Mouse (Mus musculus): Measurements from ENCODE around the gene Rnf19b. TPM values are rescaled to one million over a fixed set of nuclear protein-coding genes. Genes with fewer than 3 reads are reported as not detected.

Gene Rnf19b
- total and polyA plus RNA-seq, 2 experiments, result 35.0 to 49.1 TPM

DNA sequence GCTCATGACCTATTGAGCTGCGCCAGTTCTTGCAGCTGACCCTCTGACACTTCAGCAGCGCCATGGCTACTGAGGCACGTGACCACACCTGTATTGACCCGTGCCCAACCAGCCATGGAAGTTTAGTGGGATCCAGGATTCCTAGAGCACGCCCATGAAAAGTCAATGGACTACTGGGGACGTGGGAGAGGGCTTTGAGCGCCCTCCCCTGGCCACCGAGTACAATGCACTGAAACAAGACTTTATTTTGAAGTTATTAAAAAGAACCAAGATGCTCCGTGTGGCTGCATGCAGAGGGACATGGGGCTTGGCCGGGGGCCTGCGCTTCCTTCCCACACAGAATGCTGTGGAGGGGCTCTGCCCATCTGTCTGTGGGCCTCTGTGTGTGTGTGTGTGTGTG is 53.3 kb downstream of the Rnf19b start:
- peak; percentile 31 for DNase-seq (ENCODE audit: extremely low read depth, low read depth, low spot score)
- TF ChIP-seq POLR2A (IDR thresholded peaks at IDR 0.05; ENCODE audit: extremely low read depth, insufficient read depth, low read length) (no peak), CTCF (IDR thresholded peaks at IDR 0.05; ENCODE audit: low read depth, low read length) (peak; percentile 64)
- no peaks in the 10 kb centered on the region for H3K79me2 ChIP-seq (ENCODE audit: control insufficient read depth, insufficient read depth, low read length)
- H3K4me3 ChIP-seq (ENCODE audit: insufficient read depth, low read depth, low read length), result no peak overlapping the region
- no peak overlapping the region for H3K9ac ChIP-seq (ENCODE audit: low read depth, low read length)
- H3K36me3 ChIP-seq (ENCODE audit: control insufficient read depth, insufficient read depth, low read length), result no peaks in the 10 kb centered on the region
- no peaks in the 10 kb centered on the region; the same call in 1 of the 2 replicates for H3K4me1 ChIP-seq (ENCODE audit: control insufficient read depth, insufficient read depth, low read length)
- no peak overlapping the region for H3K27ac ChIP-seq (replicated peaks; ENCODE audit: insufficient read depth, low read depth, low read length)
- WGBS, result 58% methylated on average over 11 of the region's 11 CpGs
- no peaks in the 10 kb centered on the region for H3K27me3 ChIP-seq (ENCODE audit: control insufficient read depth, insufficient read depth, low read length)

- H3K4me3 ChIP-seq (ENCODE audit: insufficient read depth, low read depth, low read length), result no peak overlapping the region
- no peak for DNase-seq (ENCODE audit: extremely low read depth, low read depth, low spot score)
- H3K36me3 ChIP-seq (ENCODE audit: control insufficient read depth, insufficient read depth, low read length), result no peaks in the 10 kb centered on the region
- TF ChIP-seq POLR2A (IDR thresholded peaks at IDR 0.05; ENCODE audit: extremely low read depth, insufficient read depth, low read length), result no peak
- TF ChIP-seq CTCF (IDR thresholded peaks at IDR 0.05; ENCODE audit: low read depth, low read length), result no peak
- H3K27me3 ChIP-seq (ENCODE audit: control insufficient read depth, insufficient read depth, low read length), result no peaks in the 10 kb centered on the region
- H3K4me1 ChIP-seq (ENCODE audit: control insufficient read depth, insufficient read depth, low read length), result no peaks in the 10 kb centered on the region; the same call in 1 of the 2 replicates
- no peak overlapping the region for H3K27ac ChIP-seq (replicated peaks; ENCODE audit: insufficient read depth, low read depth, low read length)
- H3K79me2 ChIP-seq (ENCODE audit: control insufficient read depth, insufficient read depth, low read length), result no peaks in the 10 kb centered on the region
- 78% methylated on average over 13 of the region's 13 CpGs for WGBS
- no peak overlapping the region for H3K9ac ChIP-seq (ENCODE audit: low read depth, low read length)
Measured at GRCm38 (mm10) chr4:129112231-129112630, 54.2 kb downstream of the Rnf19b start.

GRCm38 (mm10) chr4:129113083-129113988 is 55.3 kb downstream of the Rnf19b start:
- no peaks in the 10 kb centered on the region for H3K36me3 ChIP-seq (ENCODE audit: control insufficient read depth, insufficient read depth, low read length)
- no peaks in the 10 kb centered on the region for H3K79me2 ChIP-seq (ENCODE audit: control insufficient read depth, insufficient read depth, low read length)
- no peak for TF ChIP-seq POLR2A (IDR thresholded peaks at IDR 0.05; ENCODE audit: extremely low read depth, insufficient read depth, low read length)
- TF ChIP-seq CTCF (IDR thresholded peaks at IDR 0.05; ENCODE audit: low read depth, low read length), result peak; percentile 82
- no peak overlapping the region for H3K9ac ChIP-seq (ENCODE audit: low read depth, low read length)
- no peaks in the 10 kb centered on the region for H3K27me3 ChIP-seq (ENCODE audit: control insufficient read depth, insufficient read depth, low read length)
- 43% methylated on average over 28 of the region's 28 CpGs for WGBS
- DNase-seq (ENCODE audit: extremely low read depth, low read depth, low spot score), result peak; percentile 29
- H3K27ac ChIP-seq (replicated peaks; ENCODE audit: insufficient read depth, low read depth, low read length), result no peak overlapping the region
- no peak overlapping the region for H3K4me3 ChIP-seq (ENCODE audit: insufficient read depth, low read depth, low read length)
- no peaks in the 10 kb centered on the region; the same call in 1 of the 2 replicates for H3K4me1 ChIP-seq (ENCODE audit: control insufficient read depth, insufficient read depth, low read length)

GRCm38 (mm10) chr4:129116703-129117102 is 58.6 kb downstream of the Rnf19b start:
- Histone ChIP-seq H3K27me3 (ENCODE audit: control insufficient read depth, insufficient read depth, low read length) (peaks cover 13% of the 10 kb centered on the region), H3K36me3 (ENCODE audit: control insufficient read depth, insufficient read depth, low read length) (no peaks in the 10 kb centered on the region), H3K79me2 (ENCODE audit: control insufficient read depth, insufficient read depth, low read length) (no peaks in the 10 kb centered on the region), H3K4me1 (ENCODE audit: control insufficient read depth, insufficient read depth, low read length) (no peaks in the 10 kb centered on the region), H3K4me3 (ENCODE audit: insufficient read depth, low read depth, low read length) (no peak overlapping the region), H3K9ac (ENCODE audit: low read depth, low read length) (no peak overlapping the region), H3K27ac (replicated peaks; ENCODE audit: insufficient read depth, low read depth, low read length) (no peak overlapping the region)
- WGBS, result 94% methylated on average over 8 of the region's 8 CpGs
- TF ChIP-seq CTCF (IDR thresholded peaks at IDR 0.05; ENCODE audit: low read depth, low read length) (no peak), POLR2A (IDR thresholded peaks at IDR 0.05; ENCODE audit: extremely low read depth, insufficient read depth, low read length) (no peak)
- no peak for DNase-seq (ENCODE audit: extremely low read depth, low read depth, low spot score)

DNA sequence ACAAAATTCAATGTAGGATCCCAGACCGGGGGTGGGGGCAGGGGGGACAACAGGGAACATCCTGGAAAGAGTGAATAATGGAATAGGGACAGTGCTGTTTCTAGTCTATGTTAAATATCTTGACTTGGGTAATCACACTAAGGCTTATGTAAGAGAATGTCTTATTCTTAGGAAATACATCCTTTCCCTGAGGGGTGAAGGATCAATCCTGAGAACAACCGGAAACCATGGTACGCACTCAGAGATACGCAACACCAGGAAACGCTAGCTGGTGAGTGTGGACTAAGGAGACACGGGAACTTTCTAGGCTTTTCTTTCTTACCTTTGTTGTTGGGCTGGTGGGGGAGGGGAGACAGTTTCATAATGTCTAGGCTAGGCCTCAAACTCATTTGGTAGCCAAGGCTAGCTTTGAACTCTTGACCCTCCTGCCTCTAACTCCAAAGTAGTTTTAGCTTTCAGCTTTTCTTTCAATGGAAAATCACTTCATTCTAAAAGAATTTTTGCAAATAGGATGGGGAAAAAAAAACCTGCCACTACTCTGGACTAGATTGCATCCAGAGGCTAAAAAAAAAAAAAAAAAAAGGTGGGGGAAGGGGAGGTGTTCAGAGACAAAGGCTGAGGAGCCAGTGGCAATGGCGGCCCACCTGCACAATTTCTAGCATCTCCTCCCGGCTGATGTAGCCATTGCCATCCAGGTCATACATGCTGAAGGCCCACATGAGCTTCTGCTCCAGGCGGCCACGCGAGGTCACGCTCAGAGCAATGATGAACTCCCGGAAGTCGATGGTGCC is 59.8 kb downstream of the Rnf19b start:
- no peak overlapping the region for H3K4me3 ChIP-seq (ENCODE audit: insufficient read depth, low read depth, low read length)
- H3K4me1 ChIP-seq (ENCODE audit: control insufficient read depth, insufficient read depth, low read length), result no peaks in the 10 kb centered on the region
- H3K36me3 ChIP-seq (ENCODE audit: control insufficient read depth, insufficient read depth, low read length), result no peaks in the 10 kb centered on the region
- H3K79me2 ChIP-seq (ENCODE audit: control insufficient read depth, insufficient read depth, low read length), result no peaks in the 10 kb centered on the region
- DNase-seq (ENCODE audit: extremely low read depth, low read depth, low spot score), result no peak
- 82% methylated on average over 14 of the region's 14 CpGs for WGBS
- TF ChIP-seq CTCF (IDR thresholded peaks at IDR 0.05; ENCODE audit: low read depth, low read length) (no peak), POLR2A (IDR thresholded peaks at IDR 0.05; ENCODE audit: extremely low read depth, insufficient read depth, low read length) (no peak)
- no peak overlapping the region for H3K27ac ChIP-seq (replicated peaks; ENCODE audit: insufficient read depth, low read depth, low read length)
- no peak overlapping the region for H3K9ac ChIP-seq (ENCODE audit: low read depth, low read length)
- peaks cover 13% of the 10 kb centered on the region for H3K27me3 ChIP-seq (ENCODE audit: control insufficient read depth, insufficient read depth, low read length)

All from liver, adult 2 months (tissue).